Mouse (Mus musculus): ENCODE results near the gene Hnf4a.

DNA sequence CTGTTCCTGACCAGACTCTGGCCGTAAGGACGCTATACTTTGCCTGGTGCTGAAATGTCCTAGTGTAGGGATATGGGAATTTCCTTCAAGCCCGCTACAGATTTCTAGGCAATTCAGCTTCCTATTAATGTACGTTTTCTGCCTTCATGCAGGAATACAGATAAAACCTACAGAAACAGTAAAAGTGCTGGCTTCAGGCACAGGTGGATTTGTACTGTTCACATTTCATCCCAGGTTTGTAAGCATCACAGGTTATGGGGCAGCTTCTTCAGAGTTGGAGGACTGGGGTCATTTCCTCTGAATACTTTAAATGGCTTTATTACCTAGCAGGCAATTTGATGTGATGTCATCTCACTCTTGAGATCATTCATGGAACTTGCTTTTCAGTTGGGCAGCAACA is 111.3 kb downstream of the Hnf4a start:
- TF ChIP-seq CTCF (IDR thresholded peaks at IDR 0.05; ENCODE audit: low read depth) (no peak), EP300 (optimal IDR thresholded peaks at IDR 0.05) (no peak)

All from stomach, postnatal 0 days (tissue).